Mouse (Mus musculus): ENCODE results near the gene Fbxl8. TPM values are rescaled to one million over a fixed set of nuclear protein-coding genes. Genes with fewer than 3 reads are reported as not detected.

Fbxl8 gene
- total and polyA plus RNA-seq, 2 experiments from 2014 or later = 3.6 to 6.4 TPM

- H3K4me3 ChIP-seq (ENCODE audit: low read depth, low read length) = peak overlapping the region; percentile 31
- H3K4me2 ChIP-seq (ENCODE audit: low read depth, low read length) = peak overlapping the region; percentile 76
- WGBS = 3% methylated on average over 30 of the region's 30 CpGs
- no peaks in the 10 kb centered on the region for H3K9me3 ChIP-seq (replicated peaks; ENCODE audit: control insufficient read depth, low read length)
- no peak overlapping the region for H3K27ac ChIP-seq (ENCODE audit: low read depth)
- H3K36me3 ChIP-seq (replicated peaks; ENCODE audit: control insufficient read depth, insufficient read depth, low read length) = no peaks in the 10 kb centered on the region; the same call in 1 of the 2 replicates
- peaks cover 13% of the 10 kb centered on the region; the same call in 1 of the 2 replicates for H3K27me3 ChIP-seq (ENCODE audit: control insufficient read depth, insufficient read depth, low read length)
- DNase-seq (ENCODE audit: low spot score) (peak; percentile 64), ATAC-seq (ENCODE audit: insufficient read depth, low read depth) (peak; percentile 51)
- no peak overlapping the region for H3K9ac ChIP-seq (replicated peaks; ENCODE audit: low read depth, low read length)
- TF ChIP-seq EP300 (IDR thresholded peaks at IDR 0.05; ENCODE audit: low read depth) (no peak), CTCF (IDR thresholded peaks at IDR 0.05; ENCODE audit: low read depth) (peak; percentile 93)
- peaks cover 25% of the 10 kb centered on the region for H3K4me1 ChIP-seq (ENCODE audit: control insufficient read depth, insufficient read depth)
Observed at GRCm38 (mm10) chr8:105259721-105260320, 4.6 kb upstream of the Fbxl8 start.

GRCm38 (mm10) chr8:105260371-105261099 lies 3.9 kb upstream of the Fbxl8 start:
- no peak for ATAC-seq (ENCODE audit: insufficient read depth, low read depth)
- Histone ChIP-seq H3K4me2 (ENCODE audit: low read depth, low read length) (no peak overlapping the region), H3K27ac (ENCODE audit: low read depth) (no peak overlapping the region), H3K9me3 (replicated peaks; ENCODE audit: control insufficient read depth, low read length) (no peaks in the 10 kb centered on the region), H3K27me3 (ENCODE audit: control insufficient read depth, insufficient read depth, low read length) (peaks cover 9% of the 10 kb centered on the region; the same call in 1 of the 2 replicates), H3K4me1 (ENCODE audit: control insufficient read depth, insufficient read depth) (peaks cover 23% of the 10 kb centered on the region), H3K4me3 (ENCODE audit: low read depth, low read length) (no peak overlapping the region), H3K36me3 (replicated peaks; ENCODE audit: control insufficient read depth, insufficient read depth, low read length) (no peaks in the 10 kb centered on the region; the same call in 1 of the 2 replicates), H3K9ac (replicated peaks; ENCODE audit: low read depth, low read length) (no peak overlapping the region)
- no peak for TF ChIP-seq EP300 (IDR thresholded peaks at IDR 0.05; ENCODE audit: low read depth)
- no peak for TF ChIP-seq CTCF (IDR thresholded peaks at IDR 0.05; ENCODE audit: low read depth)
- WGBS = 74% methylated on average over 7 of the region's 7 CpGs
- DNase-seq (ENCODE audit: low spot score) = no peak

- Histone ChIP-seq H3K4me1 (ENCODE audit: control insufficient read depth, insufficient read depth) (peaks cover 22% of the 10 kb centered on the region), H3K4me2 (ENCODE audit: low read depth, low read length) (no peak overlapping the region), H3K36me3 (replicated peaks; ENCODE audit: control insufficient read depth, insufficient read depth, low read length) (no peaks in the 10 kb centered on the region; the same call in 1 of the 2 replicates), H3K9ac (replicated peaks; ENCODE audit: low read depth, low read length) (no peak overlapping the region), H3K27ac (ENCODE audit: low read depth) (no peak overlapping the region), H3K9me3 (replicated peaks; ENCODE audit: control insufficient read depth, low read length) (no peaks in the 10 kb centered on the region), H3K27me3 (ENCODE audit: control insufficient read depth, insufficient read depth, low read length) (peaks cover 6% of the 10 kb centered on the region; the same call in 1 of the 2 replicates), H3K4me3 (ENCODE audit: low read depth, low read length) (no peak overlapping the region)
- ATAC-seq (ENCODE audit: insufficient read depth, low read depth) = no peak
- TF ChIP-seq EP300 (IDR thresholded peaks at IDR 0.05; ENCODE audit: low read depth) = no peak
- no peak for TF ChIP-seq CTCF (IDR thresholded peaks at IDR 0.05; ENCODE audit: low read depth)
- 83% methylated on average over 12 of the region's 12 CpGs for WGBS
- no peak for DNase-seq (ENCODE audit: low spot score)
Observed at GRCm38 (mm10) chr8:105261326-105261980, 3.0 kb upstream of the Fbxl8 start.

- H3K4me3 ChIP-seq (ENCODE audit: low read depth, low read length) = no peak overlapping the region; the same call in 1 of the 2 replicates
Observed at GRCm38 (mm10) chr8:105263244-105263912, 1.1 kb upstream of the Fbxl8 start.

GRCm38 (mm10) chr8:105265128-105265527 lies 680 bp downstream of the Fbxl8 start:
- Histone ChIP-seq H3K4me2 (ENCODE audit: low read depth, low read length) (peak overlapping the region; percentile 94), H3K9me3 (replicated peaks; ENCODE audit: control insufficient read depth, low read length) (no peaks in the 10 kb centered on the region), H3K9ac (replicated peaks; ENCODE audit: low read depth, low read length) (peak overlapping the region; percentile 55), H3K27me3 (ENCODE audit: control insufficient read depth, insufficient read depth, low read length) (peaks cover 16% of the 10 kb centered on the region), H3K4me1 (ENCODE audit: control insufficient read depth, insufficient read depth) (peaks cover 19% of the 10 kb centered on the region), H3K27ac (ENCODE audit: low read depth) (no peak overlapping the region), H3K4me3 (ENCODE audit: low read depth, low read length) (peak overlapping the region; percentile 74), H3K36me3 (replicated peaks; ENCODE audit: control insufficient read depth, insufficient read depth, low read length) (0 out of 2 replicates have a peak, but pooled peaks cover 4% of the 10 kb centered on the region)
- no peak for TF ChIP-seq CTCF (IDR thresholded peaks at IDR 0.05; ENCODE audit: low read depth)
- TF ChIP-seq EP300 (IDR thresholded peaks at IDR 0.05; ENCODE audit: low read depth) = no peak
- DNase-seq (ENCODE audit: low spot score) = no peak
- 17% methylated on average over 10 of the region's 10 CpGs for WGBS
- ATAC-seq (ENCODE audit: insufficient read depth, low read depth) = no peak

More at GRCm38 (mm10) chr8:105263244-105263912, 1.1 kb upstream of the Fbxl8 start:
- no peak overlapping the region for H3K27ac ChIP-seq (ENCODE audit: low read depth)
- TF ChIP-seq EP300 (IDR thresholded peaks at IDR 0.05; ENCODE audit: low read depth) (no peak), CTCF (IDR thresholded peaks at IDR 0.05; ENCODE audit: low read depth) (peak; percentile 9; the same call in 1 of the 2 replicates)
- H3K9ac ChIP-seq (replicated peaks; ENCODE audit: low read depth, low read length) = no peak overlapping the region
- no peak for ATAC-seq (ENCODE audit: insufficient read depth, low read depth)
- WGBS = 40% methylated on average over 16 of the region's 16 CpGs
- H3K9me3 ChIP-seq (replicated peaks; ENCODE audit: control insufficient read depth, low read length) = no peaks in the 10 kb centered on the region
- peaks cover 4% of the 10 kb centered on the region; the same call in 1 of the 2 replicates for H3K36me3 ChIP-seq (replicated peaks; ENCODE audit: control insufficient read depth, insufficient read depth, low read length)
- peaks cover 24% of the 10 kb centered on the region for H3K4me1 ChIP-seq (ENCODE audit: control insufficient read depth, insufficient read depth)
- H3K27me3 ChIP-seq (ENCODE audit: control insufficient read depth, insufficient read depth, low read length) = peaks cover 13% of the 10 kb centered on the region
- DNase-seq (ENCODE audit: low spot score) = no peak
- H3K4me2 ChIP-seq (ENCODE audit: low read depth, low read length) = 0 out of 2 replicates have a peak overlapping the region, but pooled peaks have one; percentile 94
